Mouse (Mus musculus) testis, adult 2 months (tissue): Measurements from ENCODE around the gene Mgea5.

Experiments used
- CTCF ChIP-seq: fragments of 200-500 bp; IDR thresholded peaks from 2 replicates; pipeline ENCODE4 v1.5.1; 2012; ENCODE audit warnings: low read depth, mild to moderate bottlenecking, inconsistent platforms, low read length, moderate library complexity; ENCODE audit not compliant: control insufficient read depth, insufficient read depth, insufficient replicate concordance
- POLR2A ChIP-seq: fragments of 200-500 bp; IDR thresholded peaks from 2 replicates; pipeline ENCODE4 v1.6.1; 2012; ENCODE audit warnings: low read depth, mild to moderate bottlenecking, inconsistent platforms, low read length, moderate library complexity; ENCODE audit not compliant: control insufficient read depth

DNA sequence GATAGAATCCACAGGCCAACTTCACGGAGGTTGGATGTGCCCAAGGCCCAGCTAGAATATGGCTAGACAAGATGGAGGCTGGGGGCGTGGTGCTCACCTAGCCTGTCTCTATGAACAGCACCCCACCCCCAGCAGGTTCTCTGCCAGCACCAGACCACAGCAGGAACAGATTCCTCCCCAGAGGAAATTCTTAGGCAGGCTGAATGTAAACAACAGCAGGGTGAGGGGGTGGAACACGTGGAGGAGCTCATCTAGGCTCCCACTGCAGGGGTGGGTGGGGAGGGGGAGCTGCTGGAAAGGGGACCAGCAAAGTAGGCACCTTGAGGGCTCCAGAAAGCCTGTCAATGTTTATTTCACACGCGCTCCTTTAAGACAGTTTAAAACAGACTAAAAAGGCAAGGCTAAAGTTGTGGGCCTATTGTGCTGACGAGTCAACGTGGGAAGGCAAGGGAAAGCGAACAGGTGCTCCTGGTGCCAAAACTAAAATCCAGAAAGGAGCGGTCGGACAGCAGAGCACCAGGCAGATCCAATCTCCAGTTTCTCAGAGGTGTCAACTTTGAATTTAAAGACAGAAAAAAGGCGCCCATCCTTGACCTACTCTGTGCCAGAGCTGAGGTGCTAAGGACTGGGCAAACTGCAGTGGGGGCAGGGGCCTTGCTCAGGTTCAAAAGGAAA, 34.3 kb upstream of the Mgea5 start:
- no peak for TF ChIP-seq POLR2A
- TF ChIP-seq CTCF: no peak
